Mouse (Mus musculus) liver, postnatal 0 days (tissue): Measurements from ENCODE around the gene Polr1d. TPM values are rescaled to one million over a fixed set of nuclear protein-coding genes. Genes with fewer than 3 reads are reported as not detected.

ENCODE experiments used
- ATAC-seq: fragments of 200-750 bp; cut with Nextera tagmentation; 2 replicates; pipeline ENCODE4 v1.8.0; 2017; ENCODE audit warnings: mild to moderate bottlenecking, moderate library complexity
- DNase-seq: peaks from one replicate; pipeline ENCODE4 v3.0.0-alpha.2; 2016
- H3K27ac ChIP-seq: fragments of 300-500 bp; sonication (generic); 2 replicates; pipeline ENCODE4 v1.5.1; 2014; ENCODE audit warnings: antibody characterized with exemption, moderate library complexity, mild to moderate bottlenecking, low read depth
- H3K27me3 ChIP-seq: fragments of 300-500 bp; sonication (generic); 2 replicates; pipeline ENCODE4 v1.6.1; 2014; ENCODE audit warnings: low read length, control low read depth, mixed read lengths; ENCODE audit not compliant: insufficient read depth
- H3K36me3 ChIP-seq: fragments of 300-500 bp; sonication (generic); replicated peaks from 2 replicates; pipeline ENCODE4 v1.6.1; 2014; ENCODE audit warnings: mild to moderate bottlenecking, control low read depth, low read length, moderate library complexity, mixed read lengths; ENCODE audit not compliant: insufficient read depth
- H3K4me1 ChIP-seq: fragments of 300-500 bp; sonication (generic); 2 replicates; pipeline ENCODE4 v1.6.1; 2014; ENCODE audit warnings: antibody characterized with exemption, mild to moderate bottlenecking, control low read depth; ENCODE audit not compliant: insufficient read depth
- H3K4me2 ChIP-seq: fragments of 300-500 bp; sonication (generic); 2 replicates; pipeline ENCODE4 v1.6.1; 2014; ENCODE audit warnings: low read depth, mild to moderate bottlenecking, low read length, moderate library complexity, mixed read lengths
- H3K4me3 ChIP-seq: fragments of 300-500 bp; sonication (generic); 2 replicates; pipeline ENCODE4 v1.5.1; 2014; ENCODE audit warnings: low read depth, low read length
- H3K9ac ChIP-seq: fragments of 300-500 bp; sonication (generic); replicated peaks from 2 replicates; pipeline ENCODE4 v1.6.1; 2014; ENCODE audit warnings: mild to moderate bottlenecking, moderate library complexity
- H3K9me3 ChIP-seq: fragments of 300-500 bp; sonication (generic); 2 replicates; pipeline ENCODE4 v1.6.1; 2016; ENCODE audit warnings: mild to moderate bottlenecking, control low read depth, low read length, mixed read lengths
- CTCF ChIP-seq: sonication (generic); IDR thresholded peaks from 2 replicates; pipeline ENCODE4 v1.5.1; 2016; ENCODE audit warnings: antibody characterized with exemption, low read depth
- EP300 ChIP-seq: IDR thresholded peaks from 2 replicates; pipeline ENCODE4 v1.6.1; 2016; ENCODE audit warnings: antibody characterized with exemption, low read depth, mild to moderate bottlenecking
- WGBS: fragments of 180-500 bp; shearing (Covaris S2); extraction: QIAGEN DNeasy Blood & Tissue Kit; methylation state at CpG from one replicate; pipeline ENCODE4 v1.1.7; 2014; ENCODE audit not compliant: insufficient replicate concordance; 5-methylcytosine and 5-hydroxymethylcytosine counted together
- polyA plus RNA-seq: library from polyadenylated mRNA; unstranded; fragments of >200 nt; fragmentation: Nextera tagmentation; extraction: Ambion mirVana; gene quantifications from 2 replicates; pipeline ENCODE4 v1.2.1, GENCODE M21; 2015

Polr1d gene
- polyA plus RNA-seq, 1 experiment from 2014 or later, result 72.9 TPM

DNA sequence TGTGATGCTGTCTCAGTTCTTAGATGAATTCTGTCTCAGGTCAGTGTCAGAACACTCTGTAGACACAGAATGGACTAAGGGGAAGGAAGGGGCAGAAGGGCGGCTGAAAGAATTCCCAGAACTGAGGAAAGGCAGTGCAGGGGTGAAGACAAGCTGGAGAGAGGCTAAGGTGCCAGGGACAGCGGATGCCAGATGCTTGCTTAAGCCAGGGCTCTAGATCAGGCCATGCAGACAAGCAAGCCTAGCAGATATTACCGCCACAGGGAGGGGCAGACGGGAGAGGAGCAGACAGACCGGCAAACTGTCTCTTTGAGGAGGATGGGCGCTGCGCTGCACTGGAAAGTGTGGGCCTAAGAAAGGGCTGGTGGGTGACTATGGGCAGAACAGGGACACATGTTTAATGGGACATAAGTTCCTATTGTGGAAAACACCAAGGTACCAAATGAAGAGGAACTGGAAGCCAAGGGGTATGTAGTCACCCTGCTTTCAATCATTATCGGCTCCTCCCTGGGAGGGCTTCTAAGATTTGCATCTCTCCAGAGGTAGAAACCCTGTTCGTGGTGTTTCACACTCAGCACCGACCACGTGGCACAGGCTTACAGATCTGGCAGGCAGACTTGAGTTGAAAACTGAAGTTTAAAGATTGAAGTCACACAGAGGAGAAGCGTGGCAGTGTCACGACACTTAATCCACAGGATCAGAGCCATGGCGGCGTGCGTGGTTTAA, 5.9 kb upstream of the Polr1d start:
- TF ChIP-seq EP300 (no peak), CTCF (no peak)
- H3K27me3 ChIP-seq, result no peaks in the 10 kb centered on the region
- peak overlapping the region; percentile 36; the same call in 1 of the 2 replicates for H3K27ac ChIP-seq
- H3K4me3 ChIP-seq, result no peak overlapping the region
- ATAC-seq, result no peak
- 64% methylated on average over 16 of the region's 16 CpGs for WGBS
- H3K9ac ChIP-seq, result no peak overlapping the region
- no peaks in the 10 kb centered on the region for H3K36me3 ChIP-seq
- no peaks in the 10 kb centered on the region for H3K9me3 ChIP-seq
- DNase-seq, result no peak
- H3K4me1 ChIP-seq, result peaks cover 28% of the 10 kb centered on the region
- no peak overlapping the region for H3K4me2 ChIP-seq

DNA sequence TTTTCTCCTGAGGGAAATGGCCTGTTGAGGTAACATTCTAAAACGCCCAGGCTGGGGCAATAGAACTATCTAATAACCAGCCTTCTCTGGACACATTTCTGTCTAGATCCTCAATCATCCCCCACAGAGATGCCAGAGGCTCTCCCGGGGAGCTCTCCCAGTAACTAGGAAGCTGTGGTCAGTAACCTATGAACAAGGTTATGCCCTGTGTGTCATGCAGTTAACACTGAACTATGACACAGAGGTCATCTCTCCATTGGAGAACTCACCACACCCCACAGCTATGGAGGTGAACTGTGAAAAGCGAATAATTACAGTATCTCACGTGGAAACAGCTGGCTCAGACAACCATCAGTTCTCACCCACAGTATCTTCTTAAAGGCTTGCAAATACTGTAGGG, 5.0 kb upstream of the Polr1d start:
- 54% methylated on average over 4 of the region's 4 CpGs for WGBS

DNA sequence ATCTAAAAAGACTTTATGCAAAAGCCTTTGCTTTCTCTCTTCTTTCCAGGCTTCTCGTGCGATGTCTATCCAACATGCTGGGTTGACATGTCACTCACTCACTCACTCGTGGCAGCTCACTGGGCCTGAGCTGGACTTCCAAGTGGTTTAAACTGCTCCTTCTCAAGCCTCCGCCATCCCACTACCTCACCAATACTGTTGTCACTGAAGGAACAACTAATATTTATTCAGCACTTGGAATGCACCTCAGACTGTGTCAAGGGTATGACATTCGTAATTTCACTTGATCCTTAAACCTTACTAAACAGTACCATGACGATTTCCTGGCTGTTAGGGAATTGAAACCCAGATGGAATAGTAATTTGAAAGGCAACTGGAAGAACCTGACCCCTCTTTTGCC, 3.0 kb upstream of the Polr1d start:
- Histone ChIP-seq H3K4me1 (peaks cover 28% of the 10 kb centered on the region), H3K9ac (no peak overlapping the region), H3K4me2 (peak overlapping the region; percentile 89), H3K9me3 (no peaks in the 10 kb centered on the region), H3K27ac (peak overlapping the region; percentile 93), H3K4me3 (no peak overlapping the region), H3K27me3 (no peaks in the 10 kb centered on the region), H3K36me3 (no peaks in the 10 kb centered on the region)
- ATAC-seq (no peak), DNase-seq (no peak)
- 70% methylated on average over 6 of the region's 6 CpGs for WGBS
- TF ChIP-seq EP300 (no peak), CTCF (no peak)

More for the DNA sequence above, 5.0 kb upstream of the Polr1d start:
- DNase-seq (no peak), ATAC-seq (no peak)
- Histone ChIP-seq H3K4me3 (no peak overlapping the region), H3K9ac (no peak overlapping the region), H3K4me1 (peaks cover 28% of the 10 kb centered on the region), H3K4me2 (no peak overlapping the region), H3K27me3 (no peaks in the 10 kb centered on the region), H3K27ac (peak overlapping the region; percentile 56), H3K36me3 (no peaks in the 10 kb centered on the region), H3K9me3 (no peaks in the 10 kb centered on the region)
- TF ChIP-seq CTCF (no peak), EP300 (no peak)

DNA sequence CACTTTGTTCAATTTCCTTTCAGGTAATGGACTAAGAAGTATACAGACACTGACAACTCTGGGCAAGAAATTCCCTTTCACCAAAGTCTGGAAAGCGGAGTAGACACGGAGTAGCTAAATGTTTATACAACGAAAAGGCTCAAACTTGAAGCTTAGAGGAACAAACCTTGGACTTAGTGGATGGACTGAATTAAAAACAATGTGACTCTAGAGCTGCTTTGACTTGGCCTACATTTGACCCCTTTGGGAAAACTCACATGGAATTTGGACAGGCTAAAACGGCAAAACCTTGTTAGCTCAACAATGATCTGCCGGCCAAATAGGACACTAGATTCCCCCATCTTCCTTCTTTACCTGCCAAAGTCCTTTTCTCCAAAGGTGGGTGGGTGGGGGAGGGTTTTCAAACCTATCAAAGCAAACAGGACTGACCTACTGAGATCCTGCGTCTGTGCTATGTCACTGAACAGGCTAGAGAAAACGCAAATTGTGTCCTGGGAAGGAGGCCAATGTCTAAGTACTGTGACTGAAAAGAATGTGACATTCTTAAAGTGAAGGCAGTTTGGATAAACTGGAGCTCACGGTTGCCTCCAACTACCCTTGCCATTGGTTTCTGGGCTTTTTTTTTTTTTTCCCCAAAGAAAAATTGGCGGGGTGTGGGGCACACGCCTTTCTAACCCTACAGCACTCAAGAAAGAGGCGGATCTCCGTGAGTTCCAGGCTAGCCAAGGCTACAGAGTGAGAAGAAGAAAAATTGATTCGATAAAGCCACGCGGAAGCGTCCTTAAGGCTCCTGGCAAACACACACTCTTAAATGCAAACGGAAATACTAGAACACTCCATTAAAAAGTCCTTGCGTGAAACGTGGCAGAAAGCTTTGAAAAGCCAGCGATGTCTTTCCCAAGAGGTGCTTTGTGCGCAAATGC, 1.5 kb upstream of the Polr1d start:
- ATAC-seq (no peak), DNase-seq (no peak)
- peaks cover 29% of the 10 kb centered on the region for H3K4me1 ChIP-seq

DNA sequence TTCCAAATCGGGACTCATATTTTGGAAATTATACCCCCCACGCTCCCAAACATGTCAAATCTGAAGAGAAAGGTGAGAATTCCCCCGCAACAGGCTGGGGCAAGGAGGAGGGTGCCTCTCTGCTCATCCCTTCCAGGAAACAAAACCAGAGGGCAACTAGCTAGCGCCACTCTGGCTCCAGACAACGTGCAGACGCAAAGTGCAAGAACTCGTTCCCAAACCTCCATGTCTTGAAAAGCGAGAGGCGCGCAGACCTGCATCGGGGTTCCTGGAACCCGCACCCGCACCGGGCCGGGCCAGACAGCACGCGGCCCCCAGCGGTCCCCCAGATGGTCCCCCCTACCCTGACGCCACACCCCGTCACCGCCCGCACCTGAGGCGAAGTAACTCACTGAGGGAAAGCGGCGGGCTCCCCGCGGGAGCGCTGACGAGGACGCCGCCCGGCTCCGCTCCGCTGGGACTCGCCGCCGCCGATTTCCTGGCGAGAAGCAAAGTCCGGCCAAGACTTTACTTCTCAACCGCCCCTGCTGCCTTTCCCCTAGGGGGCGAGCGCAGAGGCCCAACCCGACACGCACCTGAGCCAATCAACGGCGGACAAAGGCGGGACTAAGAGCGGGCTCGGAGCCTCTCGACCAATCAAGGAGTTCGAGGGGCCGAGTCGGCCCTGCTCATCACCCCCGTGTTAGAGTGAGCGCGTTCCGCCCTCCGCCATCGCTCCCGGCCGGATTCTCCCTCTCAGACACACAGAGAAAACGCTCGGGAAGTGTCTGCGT, 638 bp upstream of the Polr1d start, which contains the start of gene Lnx2:
Lnx2 (minus strand) TSS at position 561 of the 773 bp plus-strand sequence.
- no peaks in the 10 kb centered on the region for H3K27me3 ChIP-seq
- H3K9me3 ChIP-seq, result no peaks in the 10 kb centered on the region
- H3K4me1 ChIP-seq, result peaks cover 22% of the 10 kb centered on the region
- 0 out of 2 replicates have a peak, but pooled peaks cover 8% of the 10 kb centered on the region for H3K36me3 ChIP-seq
- peak within 1 kb of the TSS; percentile 93 for H3K27ac ChIP-seq
- peak within 1 kb of the TSS; percentile 89 for H3K4me2 ChIP-seq
- peak within 1 kb of the TSS; percentile 83 for H3K9ac ChIP-seq
- 3% methylated on average over 65 of the region's 65 CpGs for WGBS
- peak; percentile 93 for ATAC-seq
- peak; percentile 97 for DNase-seq
- TF ChIP-seq CTCF (peak; percentile 83), EP300 (no peak)
- H3K4me3 ChIP-seq, result peak within 1 kb of the TSS; percentile 68

More for the DNA sequence above, 1.5 kb upstream of the Polr1d start:
- 15% methylated on average over 21 of the region's 21 CpGs for WGBS
- peak; percentile 37; the same call in 1 of the 2 replicates for TF ChIP-seq EP300
- no peak for TF ChIP-seq CTCF
- Histone ChIP-seq H3K9me3 (no peaks in the 10 kb centered on the region), H3K27me3 (no peaks in the 10 kb centered on the region), H3K4me2 (peak overlapping the region; percentile 89), H3K9ac (peak overlapping the region; percentile 83), H3K36me3 (0 out of 2 replicates have a peak, but pooled peaks cover 4% of the 10 kb centered on the region), H3K27ac (peak overlapping the region; percentile 93), H3K4me3 (peak overlapping the region; percentile 68)
